Mouse (Mus musculus) gastrocnemius, postnatal 14 days (tissue): ENCODE data around the gene Syt12. TPM values are rescaled to one million over a fixed set of nuclear protein-coding genes. Genes with fewer than 3 reads are reported as not detected.

Source experiments
- DNase-seq: peaks from one replicate; pipeline ENCODE4 v3.0.0; 2021; ENCODE audit warnings: mixed read lengths
- intact Hi-C: fragments of 180-260 bp; cut with DNase I; formaldehyde crosslinking; loops from one replicate; pipeline ENCODE4 v1.15.1; 2025; ENCODE audit warnings: low total_unique reads
- long read RNA-seq, 2 experiments: library from polyadenylated mRNA; stranded (forward); transcript quantifications; one replicate each; pipeline ENCODE4 v2.0.0; 2021
- total RNA-seq, 2 experiments: library from RNA; stranded (reverse); gene quantifications; 2 replicates each; pipeline ENCODE4 v1.2.3; 2021

Gene Syt12
- total RNA-seq = 1 to 10 TPM; 2.1 to 5.4 TPM
- long read RNA-seq, experiment 1, transcript Syt12-201 (8 exons, 3,581 nt) = major isoform, 6 of 7 reads
- long read RNA-seq, experiment 1, partial matches to known transcripts = 1 of 7 reads
- long read RNA-seq, experiment 1, other reads (novel, unspliced or antisense) = 0 of 7 reads
- long read RNA-seq, experiment 2, transcript Syt12-201 (8 exons, 3,581 nt) = major isoform, 12 of 16 reads
- long read RNA-seq, experiment 2, partial matches to known transcripts = 1 of 16 reads
- long read RNA-seq, experiment 2, other reads (novel, unspliced or antisense) = 3 of 16 reads

- peak; percentile 25 for DNase-seq
Observed at GRCm38 (mm10) chr19:4477345-4478189, at the start of gene Syt12. TSS of gene Syt12 (minus strand) at chr19:4477447.

GRCm38 (mm10) chr19:4521426-4522050 is 44.3 kb upstream of the Syt12 start:
- DNase-seq = no peak
- intact Hi-C loops = no loop called here

More at GRCm38 (mm10) chr19:4477345-4478189, at the start of gene Syt12:
- intact Hi-C loops = no loop called here

GRCm38 (mm10) chr19:4517483-4517882 is 40.2 kb upstream of the Syt12 start:
- intact Hi-C loops = no loop called here
- DNase-seq = no peak

GRCm38 (mm10) chr19:4516288-4516687 is 39.0 kb upstream of the Syt12 start:
- intact Hi-C loops = no loop called here

GRCm38 (mm10) chr19:4515746-4516145 is 38.5 kb upstream of the Syt12 start:
- intact Hi-C loops = no loop called here
- DNase-seq = no peak

More at GRCm38 (mm10) chr19:4516288-4516687, 39.0 kb upstream of the Syt12 start:
- DNase-seq = no peak

GRCm38 (mm10) chr19:4513236-4513858 is 36.1 kb upstream of the Syt12 start:
- no peak for DNase-seq
- intact Hi-C loops = no loop called here

GRCm38 (mm10) chr19:4511116-4511841 is 34.0 kb upstream of the Syt12 start:
- intact Hi-C loops = no loop called here
- DNase-seq = no peak

GRCm38 (mm10) chr19:4509986-4510963 is 33.0 kb upstream of the Syt12 start, which contains the start of gene Pcx:
TSS of gene Pcx (plus strand) at chr19:4510472.
- intact Hi-C loops = no loop called here
- DNase-seq = peak; percentile 99

- DNase-seq = no peak
- intact Hi-C loops = no loop called here
Observed at GRCm38 (mm10) chr19:4507746-4508145, 30.5 kb upstream of the Syt12 start.

GRCm38 (mm10) chr19:4504830-4505229 is 27.6 kb upstream of the Syt12 start:
- DNase-seq = no peak
- intact Hi-C loops = no loop called here

GRCm38 (mm10) chr19:4502701-4503100 is 25.5 kb upstream of the Syt12 start:
- intact Hi-C loops = no loop called here
- no peak for DNase-seq

- intact Hi-C loops = loop anchor here (5.0 kb wide), 2 partner anchors 129 to 244 kb away; partner anchors contain the start of gene Rce1
Observed at GRCm38 (mm10) chr19:4498062-4498933, 21.1 kb upstream of the Syt12 start, which contains the start of gene 2010003K11Rik. TSS of gene 2010003K11Rik (minus strand) at chr19:4498583.

GRCm38 (mm10) chr19:4497263-4497973 is 20.2 kb upstream of the Syt12 start:
- peak; percentile 66 for DNase-seq
- intact Hi-C loops = loop anchor here (5.0 kb wide), 2 partner anchors 130 to 245 kb away; partner anchors contain the start of gene Rce1

More at GRCm38 (mm10) chr19:4498062-4498933, 21.1 kb upstream of the Syt12 start, which contains the start of gene 2010003K11Rik:
- DNase-seq = no peak

GRCm38 (mm10) chr19:4496535-4497262 is 19.5 kb upstream of the Syt12 start:
- no peak for DNase-seq
- intact Hi-C loops = loop anchor here (5.0 kb wide), 2 partner anchors 131 to 246 kb away; partner anchors contain the start of gene Rce1

GRCm38 (mm10) chr19:4495814-4496213 is 18.6 kb upstream of the Syt12 start:
- DNase-seq = no peak
- intact Hi-C loops = loop anchor here (5.0 kb wide), 2 partner anchors 131 to 246 kb away; partner anchors contain the start of gene Rce1
